Mouse (Mus musculus): ENCODE results near the gene Tsen54.

DNA sequence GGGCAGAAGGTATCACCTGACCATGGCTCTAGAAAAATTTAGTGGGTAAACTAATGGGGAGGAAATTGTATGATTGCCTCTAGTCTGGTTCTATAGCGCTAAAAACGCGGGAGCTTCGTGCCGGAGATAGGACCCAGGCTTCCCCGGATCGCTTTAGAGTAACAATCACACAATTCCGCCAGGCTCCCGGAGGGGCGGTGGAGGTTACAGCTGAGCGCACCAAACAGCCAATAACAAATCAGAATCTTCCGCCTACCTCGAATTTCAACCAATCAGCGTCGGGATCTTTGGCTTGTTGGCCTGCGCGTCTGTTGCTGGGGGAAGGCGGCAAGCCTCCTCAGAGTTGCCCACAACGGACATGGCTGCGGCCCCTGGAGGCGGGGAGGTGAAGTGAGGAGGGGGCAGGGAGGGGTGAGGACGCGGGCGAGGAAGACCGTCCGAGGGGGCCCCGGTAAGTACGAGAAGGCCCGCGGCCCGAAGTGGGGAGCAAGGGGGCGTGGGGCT, 49.4 kb upstream of the Tsen54 start, which contains the start of gene Tmem94:
- TF ChIP-seq CTCF (IDR thresholded peaks at IDR 0.05; ENCODE audit: insufficient read depth, low read depth, low read length) (no peak), POLR2A (IDR thresholded peaks at IDR 0.05; ENCODE audit: insufficient read depth, low read depth, low read length) (no peak)

Measured in olfactory bulb, adult 2 months (tissue).